Mouse (Mus musculus): Measurements from ENCODE around the gene Fuom.
A peak's percentile ranks its signal among the peaks of the same experiment; 100 is the strongest.

Gene Fuom

DNA sequence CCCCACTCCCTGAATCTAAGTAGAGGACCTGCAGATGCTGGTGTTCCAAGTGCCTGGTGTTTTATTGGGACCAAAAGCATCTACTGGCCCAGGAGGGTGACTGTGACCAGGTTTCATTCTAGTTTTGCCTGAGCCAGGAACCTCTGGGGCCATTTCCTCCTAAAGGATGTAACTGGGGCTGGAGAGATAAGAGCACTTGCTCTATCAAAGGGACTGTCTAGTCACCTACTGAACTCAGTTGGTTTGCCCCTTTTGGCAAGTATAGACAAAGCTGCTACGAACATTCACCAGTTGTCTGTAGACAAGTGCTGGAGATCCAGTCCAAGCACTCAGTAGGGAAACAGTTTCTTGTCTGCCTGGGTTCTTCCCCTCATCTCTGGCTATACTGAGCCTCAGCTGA, 3.8 kb downstream of the Fuom start:
- DNase-seq, result no peak

DNA sequence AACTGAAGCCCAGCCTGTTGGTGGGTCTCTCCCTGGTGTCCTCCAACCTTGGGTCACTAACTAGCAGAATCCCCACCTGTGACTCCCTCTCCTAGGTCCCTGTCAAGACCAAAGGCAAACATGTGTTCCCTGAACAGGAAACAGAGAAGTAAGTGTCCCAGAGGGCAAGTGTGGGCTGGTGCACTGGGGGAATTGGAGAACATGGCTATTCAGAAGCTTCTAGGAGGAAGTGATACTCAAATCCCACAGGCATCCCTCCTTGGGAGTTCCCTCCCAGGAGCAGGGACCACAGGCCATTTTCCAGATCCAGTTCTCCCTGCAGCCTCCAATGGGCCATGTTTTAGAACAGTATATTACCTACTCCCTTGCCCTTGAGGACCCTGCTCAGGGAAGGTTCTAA, 6.2 kb downstream of the Fuom start:
- DNase-seq, result no peak

DNA sequence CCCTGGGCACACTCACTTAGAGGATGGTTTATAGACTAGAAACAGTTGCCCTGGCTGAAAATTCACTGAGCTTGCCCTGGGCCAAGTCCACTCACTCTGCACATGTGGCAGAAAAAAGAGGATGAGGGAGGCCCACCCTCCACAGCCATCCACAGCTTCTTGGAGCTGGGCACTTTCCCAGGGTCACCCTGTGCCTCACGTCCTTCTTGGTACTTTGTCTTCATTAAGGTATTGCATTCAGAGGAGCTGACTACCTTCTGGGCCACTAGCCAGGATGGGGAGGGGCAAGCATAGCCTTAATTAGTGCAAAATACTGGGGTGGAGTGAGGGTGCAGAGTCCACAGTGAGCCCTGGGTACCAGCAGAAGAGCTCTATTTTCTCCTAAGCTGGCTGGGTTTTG, 6.7 kb downstream of the Fuom start:
- no peak for DNase-seq

DNA sequence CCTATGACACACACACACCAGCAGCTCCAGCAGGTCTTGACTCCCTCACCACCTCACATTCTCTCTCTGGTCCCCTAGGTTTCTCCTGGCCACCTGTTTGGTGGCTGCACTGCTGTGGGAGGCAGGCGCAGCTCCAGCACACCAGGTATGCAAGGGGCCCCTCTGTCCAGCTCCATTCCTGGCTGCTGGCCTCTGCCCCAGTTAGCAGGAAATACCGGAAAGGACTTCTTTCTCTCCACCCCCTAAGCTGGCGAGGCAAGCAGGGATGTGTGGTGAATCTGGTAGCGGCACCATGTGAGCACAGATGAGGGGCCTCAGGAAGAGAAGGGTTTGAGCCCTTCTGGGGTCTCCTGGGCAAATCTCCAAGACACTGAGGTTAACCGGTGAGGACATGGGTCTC, 7.3 kb downstream of the Fuom start:
- DNase-seq, result no peak

DNA sequence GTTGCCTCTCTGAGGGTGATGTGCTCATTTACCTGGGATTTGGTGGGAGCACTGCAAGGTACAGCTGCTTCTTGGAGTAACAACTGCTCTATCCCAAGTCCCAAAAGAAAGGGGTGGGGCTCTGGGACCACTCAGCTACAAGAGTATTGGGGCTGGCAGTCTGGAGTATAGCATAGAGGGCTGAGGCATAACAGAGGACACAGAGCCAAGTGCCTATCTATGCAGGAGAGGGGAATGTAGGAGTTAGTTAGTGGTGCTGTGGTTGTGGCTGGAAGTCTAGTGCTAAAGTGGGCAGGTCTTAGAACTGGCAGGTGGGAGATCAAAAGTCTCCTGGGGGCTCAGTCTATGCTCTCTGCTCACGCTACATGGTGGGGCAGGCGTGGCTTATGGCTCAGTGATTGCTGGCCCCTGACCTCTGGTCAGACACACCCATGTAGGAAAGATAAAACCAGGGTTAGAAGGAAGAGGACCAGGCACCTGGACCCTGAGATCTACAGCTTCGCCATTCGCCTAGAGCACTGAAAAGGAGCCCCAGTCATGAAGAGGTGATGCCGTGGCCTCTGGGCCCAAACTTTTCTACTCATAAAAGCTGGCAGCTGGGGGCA, 9.2 kb downstream of the Fuom start, which contains the start of gene Prap1:
TSS of gene Prap1 (plus strand) at position 472 of the 605 bp plus-strand sequence.
- no peak for DNase-seq

DNA sequence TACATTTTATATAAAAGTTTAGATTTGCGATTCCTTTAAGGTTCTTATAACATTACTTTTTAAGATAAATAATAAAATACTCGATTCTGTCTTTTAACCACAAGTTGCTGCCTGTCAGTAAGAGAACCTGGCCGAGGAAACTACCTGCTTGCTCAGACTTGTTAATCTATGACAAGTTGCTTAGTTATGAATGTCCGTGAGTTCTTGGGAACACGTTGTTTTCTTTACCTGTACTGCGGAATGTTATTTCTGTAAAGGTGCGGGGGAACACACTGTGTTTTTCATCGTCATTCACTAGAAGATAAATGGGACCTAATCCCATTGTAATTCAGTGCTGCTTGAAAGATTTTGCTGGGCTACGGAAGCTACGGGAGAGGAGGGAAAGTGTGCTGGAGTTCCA, 11.6 kb downstream of the Fuom start:
- DNase-seq, result no peak

DNA sequence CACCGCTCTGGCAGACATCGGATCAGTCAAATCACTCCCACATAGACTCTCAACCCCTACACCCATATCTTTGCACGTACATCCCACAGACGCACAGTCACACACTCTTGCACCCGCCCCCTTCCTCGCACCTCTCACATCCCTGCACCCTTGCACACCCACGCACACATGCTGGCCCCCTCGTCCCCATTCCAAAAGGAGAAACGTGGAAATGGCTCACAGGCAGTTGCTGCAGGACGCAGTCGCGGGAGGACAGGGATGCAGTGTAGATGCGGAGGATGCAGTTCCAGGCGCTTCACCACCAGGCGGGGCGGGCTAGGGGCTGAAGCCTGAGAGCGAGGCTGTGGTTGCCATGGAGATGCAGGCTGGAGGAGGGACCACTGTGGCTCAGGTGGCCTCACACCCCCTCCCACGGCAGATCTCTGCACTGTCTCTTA, 20.0 kb downstream of the Fuom start, which contains the start of gene Caly:
TSS of gene Caly (minus strand) at position 307 of the 437 bp plus-strand sequence.
- DNase-seq, result peak; percentile 27

DNA sequence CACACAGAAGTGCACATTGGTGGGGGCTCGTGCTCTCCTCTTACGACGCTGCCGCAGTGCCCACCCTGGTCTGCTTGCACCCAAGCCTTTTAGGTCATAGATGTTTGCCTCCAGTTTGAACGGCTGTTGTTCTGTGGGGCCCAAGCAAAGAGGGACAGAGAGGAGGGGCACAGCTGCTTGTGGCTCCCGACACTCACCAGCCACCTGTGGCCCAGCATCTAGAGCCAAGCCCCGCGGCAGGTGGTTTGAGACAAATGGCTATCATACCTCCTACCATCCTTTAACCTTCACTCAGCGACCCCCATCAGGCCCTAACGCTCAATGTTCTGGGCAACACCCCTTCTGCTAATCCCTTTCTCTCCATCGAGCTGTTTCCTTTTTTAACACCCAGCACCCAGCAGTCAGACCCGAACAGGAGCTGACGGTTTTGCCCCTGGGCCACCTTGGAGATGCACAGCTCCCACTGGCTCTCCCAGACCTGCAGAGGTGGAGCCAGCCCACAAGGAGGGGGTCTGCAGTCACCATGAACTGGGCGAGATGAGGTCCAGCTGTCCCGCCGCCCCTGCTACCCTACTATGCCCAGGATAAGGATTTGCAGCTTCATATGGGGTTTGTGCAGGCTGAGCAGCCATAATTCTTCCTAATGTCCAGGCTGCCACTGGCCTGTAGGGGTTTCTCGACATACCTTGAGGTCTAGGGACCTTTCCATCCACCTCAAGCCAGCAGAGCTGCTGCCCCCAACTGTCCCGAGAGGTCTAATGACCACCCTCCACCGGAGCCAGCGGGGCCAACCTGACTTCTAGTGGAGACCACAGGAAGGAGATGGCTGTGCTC, 20.6 kb downstream of the Fuom start:
- no peak for DNase-seq

DNA sequence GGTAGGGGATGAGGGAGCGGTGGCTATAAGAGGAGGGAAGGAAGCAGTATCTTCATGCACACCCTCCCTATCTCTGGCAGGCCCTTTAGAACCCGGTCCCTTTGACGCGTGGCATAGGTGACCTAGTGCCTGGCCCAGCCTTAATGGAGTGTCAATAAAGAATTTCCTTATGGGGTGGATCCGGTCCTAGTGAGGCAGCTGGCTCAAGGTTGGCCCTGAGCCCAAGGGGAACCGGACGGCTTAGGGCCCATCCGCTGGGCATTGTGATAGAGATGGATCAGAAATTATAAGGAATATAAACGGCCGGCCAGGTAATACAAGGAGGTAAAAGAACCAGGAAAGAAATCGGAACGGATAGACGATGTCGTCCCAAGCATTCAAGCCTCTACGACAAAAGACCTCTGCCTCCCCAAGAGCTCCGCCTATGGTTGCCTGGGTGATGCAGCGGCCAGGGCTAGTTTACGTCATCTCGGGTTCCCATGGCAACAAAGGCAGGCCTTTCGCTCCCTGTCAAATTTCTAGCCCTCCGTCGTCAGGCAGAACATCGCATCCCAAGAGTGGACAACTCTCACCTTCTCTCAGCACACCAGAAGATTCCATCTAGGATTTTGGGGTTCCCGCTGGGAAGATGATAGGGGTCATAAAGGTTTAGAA, 21.6 kb downstream of the Fuom start:
- peak; percentile 51 for DNase-seq

DNA sequence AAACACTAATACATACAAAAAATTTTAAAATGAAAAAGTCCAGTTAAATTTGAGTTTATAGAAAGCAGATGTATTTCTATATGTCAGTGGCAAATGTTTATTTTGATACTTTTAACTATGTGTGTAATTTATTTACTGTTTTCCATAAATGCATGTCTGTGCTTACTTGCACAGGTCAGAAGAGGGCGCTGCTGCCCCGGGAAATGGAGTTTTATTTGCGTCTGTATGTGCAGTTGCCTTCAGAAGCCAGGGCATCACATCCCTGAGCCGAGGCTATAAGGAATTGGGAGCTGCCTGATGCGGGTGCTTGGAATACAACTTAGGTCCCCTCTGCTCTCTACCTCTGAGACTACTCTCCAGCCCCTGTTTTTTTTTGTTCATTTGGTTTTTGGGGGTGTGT, 23.5 kb downstream of the Fuom start:
- DNase-seq, result peak; percentile 68

DNA sequence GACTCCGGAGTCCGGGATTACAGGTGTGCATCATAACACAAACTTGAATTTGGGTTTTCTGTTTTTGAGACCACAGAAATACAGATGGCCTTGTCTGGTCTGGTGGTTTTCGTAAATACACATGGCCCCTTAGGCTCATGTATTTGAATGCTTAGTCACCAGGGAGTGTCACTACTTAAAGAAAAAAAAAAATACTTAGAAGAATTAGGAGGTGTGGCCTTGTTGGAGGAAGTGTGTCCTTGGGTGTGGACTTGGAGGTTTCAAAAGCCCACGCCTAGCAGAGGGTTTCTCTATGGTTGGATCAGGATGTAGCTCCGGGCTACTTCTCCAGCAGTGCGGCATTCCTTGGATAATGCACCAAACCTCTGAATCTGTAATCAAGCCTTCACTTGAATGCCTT, 24.5 kb downstream of the Fuom start:
- no peak for DNase-seq

DNA sequence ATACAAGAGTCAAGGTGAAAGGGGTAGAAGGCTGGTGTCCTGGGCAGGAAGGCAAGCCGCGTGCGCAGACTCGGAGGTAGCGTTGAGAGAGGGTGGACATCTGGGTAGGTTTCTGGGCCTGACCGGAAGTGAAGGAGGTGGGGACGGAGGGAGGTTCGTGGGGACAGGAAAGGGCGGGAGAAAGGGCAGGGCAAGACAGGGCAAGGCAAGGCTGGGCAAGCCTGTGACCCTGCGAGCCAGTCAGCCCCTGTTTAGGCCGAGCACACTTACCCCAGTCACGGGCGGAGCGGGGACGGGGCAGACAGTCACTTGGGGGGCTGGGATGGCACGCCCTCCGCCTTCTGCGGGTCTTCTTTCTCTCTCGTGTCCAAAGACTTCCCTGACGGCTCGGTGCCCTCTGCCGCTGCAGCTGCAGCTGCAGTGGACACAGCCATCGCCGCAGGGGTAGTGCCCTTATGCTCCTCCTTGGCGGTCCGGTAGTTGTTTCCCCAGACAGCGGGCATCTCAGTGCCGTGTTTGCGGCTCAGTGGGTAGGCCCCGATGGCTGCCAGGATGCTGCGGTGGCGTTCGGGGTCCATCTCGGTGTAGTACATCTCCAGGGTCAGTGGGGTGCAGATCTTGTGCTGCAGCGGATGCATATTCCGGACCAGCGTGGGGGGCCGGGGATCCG, 32.1 kb downstream of the Fuom start:
- DNase-seq, result no peak

DNA sequence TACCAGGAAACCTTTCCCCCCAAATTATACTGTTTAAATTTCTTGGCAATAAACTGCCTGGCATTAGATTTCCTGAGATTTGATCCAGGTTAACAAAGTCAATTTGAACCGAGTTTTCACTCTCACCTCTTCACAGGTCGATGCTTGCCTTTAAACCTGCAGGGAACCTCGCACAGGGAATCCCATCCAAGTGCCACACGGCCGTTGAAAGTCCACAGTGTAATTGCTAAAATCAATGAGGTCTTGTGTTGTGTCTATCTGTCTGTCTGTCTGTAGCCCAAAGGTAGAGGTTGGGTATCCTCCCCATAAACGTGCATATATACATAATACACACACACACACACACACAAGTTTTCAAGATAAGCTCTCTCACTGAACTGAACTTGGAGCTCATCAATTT, 34.8 kb downstream of the Fuom start:
- DNase-seq, result no peak

DNA sequence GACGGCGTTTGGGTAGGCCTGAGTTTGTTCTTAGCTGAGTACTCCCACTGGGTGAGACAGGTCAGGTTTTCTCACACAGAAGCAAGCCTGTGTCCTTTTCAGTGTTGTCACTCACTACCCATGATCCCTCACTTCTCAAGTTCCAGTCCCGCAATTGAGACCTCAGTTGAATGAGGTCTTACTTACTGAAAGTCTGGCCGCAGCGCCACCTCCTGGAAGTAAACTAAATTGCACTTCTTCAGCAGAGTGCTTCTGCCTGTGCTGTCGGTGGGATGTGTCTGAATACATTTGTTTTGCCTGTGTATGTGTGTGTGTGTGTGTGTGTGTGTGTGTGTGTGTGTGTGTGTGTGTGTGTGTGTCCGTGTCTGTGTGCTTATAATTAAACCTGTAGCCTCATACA, 39.1 kb downstream of the Fuom start:
- peak; percentile 67 for DNase-seq

DNA sequence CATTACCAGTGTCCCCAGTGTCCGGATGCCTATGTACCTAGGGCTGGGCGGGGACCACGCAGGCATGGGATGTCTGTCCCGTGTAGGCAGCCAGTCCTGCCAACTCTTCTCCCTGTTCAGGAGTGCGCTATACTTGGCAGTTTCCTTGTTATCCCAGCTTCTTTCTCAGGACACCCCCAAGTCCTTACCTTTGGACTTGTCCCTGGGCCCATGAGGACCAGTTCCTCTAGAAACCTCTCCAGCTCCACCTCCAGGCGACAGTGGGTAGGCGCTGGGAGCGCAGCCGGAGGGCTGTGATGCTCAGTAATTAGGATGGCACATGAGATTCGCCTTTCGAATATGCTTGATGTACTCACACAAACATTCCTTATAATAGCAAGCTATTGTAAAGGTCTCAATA, 39.9 kb downstream of the Fuom start:
- no peak for DNase-seq

DNA sequence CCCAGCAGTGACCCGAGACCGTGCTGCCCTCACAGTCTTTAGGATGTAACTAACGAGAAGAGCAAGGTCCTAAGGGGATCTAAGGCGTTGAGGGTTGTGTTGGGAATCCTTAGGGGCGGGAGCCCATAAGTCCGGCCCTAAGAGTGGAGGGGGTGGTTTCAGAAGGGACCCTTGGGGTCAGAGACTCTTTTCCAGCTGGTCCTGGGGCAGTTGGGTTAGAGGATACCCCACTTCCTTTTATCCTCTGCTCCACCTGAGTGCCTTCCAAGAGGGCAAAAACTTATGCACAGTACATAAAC, 40.5 kb downstream of the Fuom start:
- no peak for DNase-seq

DNA sequence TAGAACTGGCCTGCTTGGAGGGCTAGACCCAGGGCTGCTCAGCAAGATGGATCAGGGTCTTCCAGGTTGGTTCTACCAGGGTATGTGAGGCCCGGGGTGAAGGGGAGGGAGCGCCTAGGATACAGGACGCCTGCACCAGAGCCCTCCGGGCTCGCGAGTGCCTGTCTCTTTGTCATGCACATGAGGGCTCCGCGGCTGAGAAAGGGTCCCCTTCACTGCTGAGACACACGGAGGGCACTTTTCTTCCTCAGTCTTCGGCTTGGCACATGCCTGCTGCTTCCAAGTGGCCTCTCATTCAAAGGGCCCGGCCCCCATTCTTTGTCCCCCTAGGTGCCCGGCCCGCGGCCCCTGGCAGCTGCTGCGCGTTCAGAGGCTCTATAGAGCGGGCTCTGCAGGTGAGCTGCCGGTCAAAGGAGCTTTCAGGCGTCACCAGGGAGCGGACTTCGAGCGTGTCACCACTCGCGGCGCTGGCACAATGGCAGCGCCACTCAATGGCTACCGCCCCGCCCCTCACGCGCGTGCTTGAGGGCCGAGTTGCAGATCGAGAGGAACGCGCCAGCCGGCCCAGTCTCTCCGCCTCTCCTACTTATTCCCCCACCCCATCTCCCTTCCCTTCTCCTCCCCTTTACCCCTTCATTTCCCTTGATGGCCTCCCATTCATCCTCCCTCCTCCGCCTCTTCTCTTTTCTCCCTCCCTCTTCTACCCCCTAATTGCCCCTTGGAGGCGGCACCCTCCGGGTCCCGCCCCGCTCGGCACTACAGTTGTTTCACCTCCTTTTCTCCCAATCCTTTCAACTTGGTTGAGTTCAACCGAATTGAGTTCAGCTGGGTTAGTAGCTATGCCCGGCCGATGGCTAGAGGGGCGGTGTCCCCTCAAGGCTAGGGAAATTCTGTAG, 41.1 kb downstream of the Fuom start:
- no peak for DNase-seq

DNA sequence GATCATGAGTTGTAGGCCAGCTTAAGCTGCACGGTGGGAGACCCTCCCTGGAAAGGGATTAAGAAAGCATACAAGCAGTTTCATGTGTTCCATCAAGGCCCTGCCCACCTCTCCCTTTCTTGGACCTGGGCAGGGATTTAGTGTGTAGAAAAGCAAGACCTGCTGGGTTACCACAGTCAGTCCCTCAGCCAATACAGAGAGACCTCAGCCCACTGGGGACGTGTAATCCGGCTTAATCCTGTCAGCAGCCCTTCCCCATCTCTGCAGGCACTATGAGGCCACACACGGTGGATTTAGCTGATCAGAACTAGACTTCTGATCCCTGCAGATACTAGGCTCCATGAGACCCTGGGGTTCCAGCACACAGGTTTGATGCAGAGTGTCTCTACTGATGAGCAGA, 42.6 kb downstream of the Fuom start:
- no peak for DNase-seq

DNA sequence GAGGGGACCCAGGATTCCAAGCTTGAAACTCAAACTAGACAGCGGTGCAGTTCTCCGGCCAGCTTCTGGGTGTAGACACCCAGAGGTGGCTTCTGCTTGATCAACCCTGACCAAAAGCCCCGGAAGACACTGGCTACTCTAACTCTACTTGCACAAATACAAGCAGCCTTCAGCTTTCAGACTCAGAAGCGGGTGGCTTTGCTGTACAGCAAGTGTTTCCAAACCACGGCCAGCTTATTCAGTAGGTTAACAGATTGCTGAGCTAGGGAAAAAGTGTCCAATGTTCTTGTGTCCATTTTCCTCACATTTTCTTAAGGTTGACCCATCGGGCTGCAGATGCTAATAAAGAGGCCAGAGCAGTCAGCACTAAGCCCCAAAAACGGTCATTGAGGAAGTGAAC, 43.7 kb downstream of the Fuom start:
- no peak for DNase-seq

DNA sequence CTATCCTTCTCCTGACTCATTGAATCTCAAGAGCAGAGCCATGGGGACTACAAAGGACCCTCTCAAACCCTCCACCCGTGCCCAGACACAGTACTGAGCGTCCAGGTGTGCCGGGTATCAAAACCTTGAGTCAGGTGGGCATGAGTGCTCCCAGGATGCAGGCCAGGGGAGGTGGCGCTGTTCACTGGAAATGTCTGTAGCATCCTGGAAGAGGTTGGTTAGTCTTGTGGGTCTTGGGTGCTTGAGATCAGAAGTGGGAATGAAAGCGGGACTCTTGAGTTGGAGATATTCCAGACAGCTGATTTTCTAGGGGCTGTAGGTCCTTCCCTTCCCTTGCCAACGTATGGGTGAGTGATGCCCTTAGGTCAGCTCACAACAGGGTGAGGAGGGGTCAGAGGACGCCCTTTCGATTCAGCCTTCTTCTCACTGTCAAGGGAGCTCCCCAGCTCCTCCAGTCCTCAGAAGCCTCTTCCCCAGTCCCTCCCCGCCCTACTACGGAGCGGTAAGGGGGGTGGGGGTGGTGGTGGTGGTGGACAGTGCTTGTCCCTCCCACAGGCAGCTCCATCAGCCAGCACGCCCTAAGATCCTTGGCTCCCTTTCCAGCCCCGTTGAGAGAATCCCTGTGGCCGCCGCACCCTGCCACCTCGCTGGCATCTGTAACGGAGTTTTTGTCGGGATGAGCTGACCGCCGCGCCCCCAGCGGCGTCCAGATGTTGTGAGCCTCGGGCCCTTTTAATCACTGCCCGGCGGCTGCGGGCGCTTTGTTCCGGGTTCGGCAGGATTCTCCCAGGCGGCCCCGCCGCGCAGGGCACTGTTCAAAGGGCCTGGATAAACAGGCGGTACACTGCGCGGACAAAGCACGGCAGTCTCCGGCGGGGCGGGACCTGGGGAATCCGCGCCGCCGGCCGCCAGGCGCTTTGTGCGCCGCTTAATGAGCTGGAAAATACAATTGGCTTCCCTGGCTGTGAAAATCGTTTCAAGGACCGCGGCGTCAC, 44.5 kb downstream of the Fuom start:
- DNase-seq, result no peak

DNA sequence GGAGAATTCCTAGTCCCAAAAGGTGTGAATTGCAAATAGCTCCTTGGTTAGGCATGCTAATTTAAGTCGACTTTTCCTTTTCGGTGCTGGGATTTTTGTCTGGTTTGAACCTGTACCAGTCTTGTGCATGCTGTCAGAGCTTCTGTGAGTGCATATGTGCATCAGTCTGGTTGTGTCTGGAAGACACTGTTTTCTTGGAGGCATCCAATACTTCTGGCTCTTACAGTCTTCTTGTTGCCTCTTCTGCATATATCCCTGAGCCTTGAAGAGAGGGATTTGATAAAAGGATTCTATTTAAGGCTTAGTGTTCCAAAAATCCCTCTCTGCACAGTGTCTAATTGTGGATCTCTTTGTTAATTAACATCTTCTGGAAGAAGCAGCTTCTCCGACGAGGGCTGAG, 48.1 kb downstream of the Fuom start:
- no peak for DNase-seq

Data from liver (tissue).